Mouse (Mus musculus) forebrain, embryonic 15.5 days (tissue): ENCODE measurements at regions not wholly inside any gene's neighbourhood (a gene's known extent, or its start where the extent isn't known, plus 50 kb on each side); places are given as distances from the start of the nearest gene placed in this dataset.

Experiments used
- ATAC-seq: fragments of 200-750 bp; cut with Nextera tagmentation; replicated peaks from 2 replicates; pipeline ENCODE4 v1.8.0; 2017; ENCODE audit warnings: mild to moderate bottlenecking, moderate TSS enrichment, moderate library complexity
- H3K27ac ChIP-seq: fragments of 300-500 bp; sonication (generic); replicated peaks from 2 replicates; pipeline ENCODE4 v1.5.1; 2015; ENCODE audit warnings: mild to moderate bottlenecking, inconsistent platforms
- H3K27me3 ChIP-seq: fragments of 300-500 bp; sonication (generic); 2 replicates; pipeline ENCODE4 v1.6.1; 2015; ENCODE audit warnings: inconsistent platforms
- H3K36me3 ChIP-seq: fragments of 300-500 bp; sonication (generic); 2 replicates; pipeline ENCODE4 v1.6.1; 2015; ENCODE audit warnings: mild to moderate bottlenecking, inconsistent platforms
- H3K4me1 ChIP-seq: fragments of 300-500 bp; sonication (generic); 2 replicates; pipeline ENCODE4 v1.6.1; 2015; ENCODE audit warnings: inconsistent platforms
- H3K4me2 ChIP-seq: fragments of 300-500 bp; sonication (generic); replicated peaks from 2 replicates; pipeline ENCODE4 v1.6.1; 2015; ENCODE audit warnings: mild to moderate bottlenecking, inconsistent platforms
- H3K4me3 ChIP-seq: fragments of 300-500 bp; sonication (generic); 2 replicates; pipeline ENCODE4 v1.5.1; 2015; ENCODE audit warnings: mild to moderate bottlenecking, inconsistent platforms
- H3K9ac ChIP-seq: fragments of 300-500 bp; sonication (generic); replicated peaks from 2 replicates; pipeline ENCODE4 v1.6.1; 2015; ENCODE audit warnings: mild to moderate bottlenecking, inconsistent platforms
- H3K9me3 ChIP-seq: fragments of 300-500 bp; sonication (generic); 2 replicates; pipeline ENCODE4 v1.6.1; 2016; ENCODE audit warnings: inconsistent platforms
- WGBS: fragments of 180-500 bp; shearing (Covaris S2); methylation state at CpG from one replicate; pipeline ENCODE4 v1.1.7; 2015; ENCODE audit warnings: mixed read lengths; 5-methylcytosine and 5-hydroxymethylcytosine counted together

DNA sequence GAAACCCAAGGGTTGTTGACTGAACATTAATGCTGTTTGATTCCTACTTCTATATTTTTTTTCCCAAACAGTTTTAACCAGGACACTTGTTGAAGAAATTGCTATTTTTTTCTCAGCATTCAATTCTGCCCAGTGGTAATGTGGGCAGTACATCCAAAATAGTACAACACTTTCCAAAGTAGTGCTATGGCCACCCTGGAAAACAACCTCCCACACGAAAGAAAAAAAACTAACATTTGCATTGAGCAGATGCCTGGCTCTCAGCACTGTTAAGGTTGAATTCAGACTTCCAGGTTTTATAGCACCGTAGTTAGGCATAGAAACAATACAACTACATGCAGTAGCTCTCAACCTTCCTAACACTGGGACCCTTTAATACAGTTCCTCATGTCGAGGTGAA lies 167.1 kb upstream of the Nfe2l3 start:
- 79% methylated on average over 3 of the region's 3 CpGs for WGBS
- Histone ChIP-seq H3K27me3 (peaks cover 4% of the 10 kb centered on the region), H3K27ac (no peak overlapping the region), H3K9me3 (0 out of 2 replicates have a peak, but pooled peaks cover 4% of the 10 kb centered on the region), H3K4me3 (no peak overlapping the region), H3K4me1 (peaks cover 6% of the 10 kb centered on the region), H3K36me3 (no peaks in the 10 kb centered on the region), H3K4me2 (no peak overlapping the region), H3K9ac (no peak overlapping the region)
- ATAC-seq = no peak

DNA sequence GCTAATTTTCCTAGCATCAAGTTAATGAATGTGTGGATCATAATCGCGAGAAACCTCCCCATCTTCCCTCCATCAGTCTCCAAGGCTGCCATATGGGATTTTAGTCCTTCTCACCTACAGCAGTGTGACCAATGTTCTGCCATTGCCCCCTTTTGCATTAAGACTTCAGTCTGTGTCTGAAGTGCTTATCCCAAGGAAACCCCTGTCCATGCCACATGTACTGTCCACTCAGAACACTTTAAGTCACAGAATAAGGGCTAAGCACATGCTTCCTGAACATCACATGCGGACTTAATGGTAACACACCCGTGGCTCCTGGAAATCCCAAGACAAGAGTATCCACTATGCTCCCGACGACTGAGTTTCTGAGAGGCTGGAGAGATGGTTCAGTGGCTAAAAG lies 165.7 kb upstream of the Nfe2l3 start:
- no peak overlapping the region for H3K27ac ChIP-seq
- H3K9ac ChIP-seq = no peak overlapping the region
- 93% methylated on average over 6 of the region's 6 CpGs for WGBS
- H3K4me1 ChIP-seq = peaks cover 16% of the 10 kb centered on the region
- peaks cover 8% of the 10 kb centered on the region for H3K27me3 ChIP-seq
- no peaks in the 10 kb centered on the region for H3K36me3 ChIP-seq
- H3K9me3 ChIP-seq = no peaks in the 10 kb centered on the region
- no peak overlapping the region for H3K4me2 ChIP-seq
- H3K4me3 ChIP-seq = no peak overlapping the region
- ATAC-seq = no peak

DNA sequence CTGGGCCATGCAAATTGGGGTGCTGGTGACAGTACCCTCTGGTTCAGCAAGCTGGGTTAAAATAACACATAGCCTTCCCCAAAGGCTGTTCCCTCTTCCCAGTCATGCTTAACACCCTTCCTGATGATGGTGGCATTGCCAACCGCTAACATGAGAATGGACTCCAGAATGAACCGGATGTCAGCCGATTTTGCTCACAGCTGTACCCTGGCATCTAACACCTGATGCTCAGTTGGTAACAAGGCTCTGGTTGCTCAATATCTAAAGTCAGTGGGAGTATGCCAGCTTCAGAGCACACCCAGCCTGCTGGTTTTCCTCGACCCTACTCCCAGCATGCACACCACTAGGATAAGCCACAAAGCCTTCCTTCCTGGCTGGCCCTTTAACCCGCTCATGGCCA lies 164.6 kb upstream of the Nfe2l3 start:
- Histone ChIP-seq H3K27me3 (peaks cover 8% of the 10 kb centered on the region), H3K4me1 (peaks cover 16% of the 10 kb centered on the region), H3K4me3 (no peak overlapping the region), H3K36me3 (no peaks in the 10 kb centered on the region), H3K9me3 (no peaks in the 10 kb centered on the region), H3K9ac (no peak overlapping the region), H3K4me2 (no peak overlapping the region), H3K27ac (no peak overlapping the region)
- ATAC-seq = no peak
- 91% methylated on average over 5 of the region's 5 CpGs for WGBS

DNA sequence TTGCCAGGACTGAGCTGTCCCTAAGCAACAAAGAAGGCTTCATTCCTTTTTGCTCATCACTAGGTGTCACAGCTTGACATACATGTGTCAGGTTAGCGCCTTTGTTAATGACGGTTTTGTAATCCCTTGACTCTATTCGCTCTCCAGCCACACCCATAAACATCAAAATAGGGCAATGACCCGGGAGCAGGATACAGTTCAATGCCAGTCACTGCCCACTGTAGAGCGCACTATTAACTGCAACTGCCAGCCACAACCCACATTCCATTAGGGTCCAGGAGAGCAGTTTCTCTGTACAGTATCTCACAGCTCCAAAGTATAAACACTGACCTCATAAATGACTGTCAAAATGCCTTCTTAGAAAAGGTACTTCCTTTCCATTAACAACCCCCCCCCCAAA lies 163.5 kb upstream of the Nfe2l3 start:
- Histone ChIP-seq H3K4me3 (no peak overlapping the region), H3K36me3 (no peaks in the 10 kb centered on the region), H3K4me2 (no peak overlapping the region), H3K4me1 (peaks cover 16% of the 10 kb centered on the region), H3K27ac (no peak overlapping the region), H3K9me3 (no peaks in the 10 kb centered on the region), H3K27me3 (peaks cover 8% of the 10 kb centered on the region), H3K9ac (no peak overlapping the region)
- no peak for ATAC-seq
- WGBS = 80% methylated on average over 5 of the region's 5 CpGs

DNA sequence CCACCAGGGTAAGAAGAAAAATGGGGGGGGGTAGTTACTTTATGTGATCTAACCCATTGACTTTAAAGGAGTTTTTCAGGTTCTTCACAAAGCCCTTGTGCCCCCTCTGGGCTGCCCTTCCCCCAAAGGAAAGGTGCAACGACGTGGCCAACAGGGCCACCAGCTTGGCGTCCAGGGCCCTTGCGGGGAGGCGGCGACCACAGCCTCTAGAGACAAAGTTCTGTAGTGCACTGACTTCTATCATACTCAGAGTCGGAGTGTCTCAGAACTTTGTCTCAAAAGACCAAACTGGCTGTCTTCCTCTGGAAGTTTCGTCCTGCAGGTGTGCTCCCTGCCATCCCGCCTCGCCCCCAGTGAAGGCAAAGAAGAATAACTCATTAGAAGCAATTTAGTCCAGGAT lies 162.9 kb upstream of the Nfe2l3 start:
- Histone ChIP-seq H3K27me3 (peaks cover 8% of the 10 kb centered on the region), H3K4me1 (peaks cover 16% of the 10 kb centered on the region), H3K9me3 (no peaks in the 10 kb centered on the region), H3K36me3 (no peaks in the 10 kb centered on the region), H3K4me3 (peak overlapping the region; percentile 58; the same call in 1 of the 2 replicates), H3K4me2 (peak overlapping the region; percentile 96), H3K27ac (no peak overlapping the region), H3K9ac (no peak overlapping the region)
- 18% methylated on average over 10 of the region's 10 CpGs for WGBS
- ATAC-seq = no peak

DNA sequence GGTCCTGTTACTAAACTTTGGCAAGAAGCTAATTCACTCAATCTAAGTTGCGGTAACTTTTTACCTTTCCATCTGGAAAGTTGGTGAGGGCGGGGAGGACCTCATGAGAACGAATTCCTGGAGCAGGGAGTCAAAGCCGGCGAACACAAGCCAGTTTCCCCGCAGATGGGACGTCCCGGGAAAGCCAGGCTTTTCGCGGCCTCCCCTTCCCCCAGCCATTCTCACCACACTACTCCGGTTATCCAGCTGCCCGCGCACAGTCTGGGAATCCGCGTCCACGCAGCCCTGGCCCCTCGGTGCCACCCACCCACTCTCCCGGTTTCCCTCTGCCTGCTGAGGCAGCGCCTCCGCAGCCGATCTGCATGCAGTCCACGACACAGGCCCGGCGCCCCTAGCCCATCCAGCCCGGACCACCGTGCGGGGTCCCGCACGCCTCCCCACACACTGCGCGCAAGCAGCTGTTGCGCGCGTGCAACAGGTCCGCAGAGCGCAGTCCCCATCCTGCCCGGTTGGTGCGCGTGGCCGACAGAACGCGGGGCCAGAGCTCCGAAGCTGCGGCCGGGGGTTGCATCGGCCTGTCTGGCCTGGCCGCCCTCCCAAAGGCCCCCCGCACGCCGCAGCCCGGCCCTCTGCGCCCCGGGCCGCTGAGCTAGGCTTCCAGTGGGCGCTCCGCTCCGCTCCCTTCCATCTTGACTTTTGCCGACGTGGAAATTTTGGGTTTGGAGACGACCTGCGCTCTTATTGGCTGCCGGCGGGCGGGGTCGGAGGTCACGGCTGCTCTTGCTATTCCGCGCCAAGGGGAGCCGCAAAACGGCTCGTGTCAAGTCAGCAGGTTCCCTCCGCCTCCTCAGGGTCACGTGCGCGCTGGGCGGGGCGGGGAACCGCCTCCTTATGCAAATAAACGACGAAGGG lies 162.0 kb upstream of the Nfe2l3 start:
- H3K9me3 ChIP-seq = no peaks in the 10 kb centered on the region
- peak overlapping the region; percentile 58 for H3K4me3 ChIP-seq
- ATAC-seq = peak; percentile 91
- no peak overlapping the region for H3K27ac ChIP-seq
- under 1% methylated on average over 80 of the region's 80 CpGs for WGBS
- peaks cover 16% of the 10 kb centered on the region for H3K4me1 ChIP-seq
- no peaks in the 10 kb centered on the region for H3K36me3 ChIP-seq
- H3K4me2 ChIP-seq = peak overlapping the region; percentile 96
- H3K9ac ChIP-seq = peak overlapping the region; percentile 39
- H3K27me3 ChIP-seq = peaks cover 8% of the 10 kb centered on the region

DNA sequence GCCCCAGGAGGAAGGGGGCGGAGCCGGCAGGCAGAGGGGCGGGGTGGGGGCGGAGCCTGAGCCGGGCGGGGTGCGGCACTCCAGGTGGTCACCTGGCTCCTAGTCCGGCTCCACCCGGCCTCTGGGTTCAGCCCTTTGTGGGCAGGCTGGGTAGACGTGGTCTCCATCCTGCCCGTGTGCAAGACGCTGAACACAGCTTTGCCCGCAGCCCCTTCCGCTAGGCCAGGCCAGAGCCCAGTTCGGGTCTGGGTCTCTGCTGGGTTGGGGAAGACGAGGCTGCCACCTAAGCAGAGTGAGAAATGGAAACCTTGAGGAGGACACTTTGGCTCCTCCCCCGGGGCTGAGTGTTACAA lies 161.4 kb upstream of the Nfe2l3 start:
- WGBS = under 1% methylated on average over 17 of the region's 17 CpGs
- peak; percentile 79 for ATAC-seq
- H3K36me3 ChIP-seq = no peaks in the 10 kb centered on the region
- peak overlapping the region; percentile 58 for H3K4me3 ChIP-seq
- peaks cover 8% of the 10 kb centered on the region for H3K27me3 ChIP-seq
- H3K9me3 ChIP-seq = no peaks in the 10 kb centered on the region
- no peak overlapping the region for H3K27ac ChIP-seq
- H3K4me1 ChIP-seq = peaks cover 16% of the 10 kb centered on the region
- H3K4me2 ChIP-seq = peak overlapping the region; percentile 96
- H3K9ac ChIP-seq = peak overlapping the region; percentile 39

DNA sequence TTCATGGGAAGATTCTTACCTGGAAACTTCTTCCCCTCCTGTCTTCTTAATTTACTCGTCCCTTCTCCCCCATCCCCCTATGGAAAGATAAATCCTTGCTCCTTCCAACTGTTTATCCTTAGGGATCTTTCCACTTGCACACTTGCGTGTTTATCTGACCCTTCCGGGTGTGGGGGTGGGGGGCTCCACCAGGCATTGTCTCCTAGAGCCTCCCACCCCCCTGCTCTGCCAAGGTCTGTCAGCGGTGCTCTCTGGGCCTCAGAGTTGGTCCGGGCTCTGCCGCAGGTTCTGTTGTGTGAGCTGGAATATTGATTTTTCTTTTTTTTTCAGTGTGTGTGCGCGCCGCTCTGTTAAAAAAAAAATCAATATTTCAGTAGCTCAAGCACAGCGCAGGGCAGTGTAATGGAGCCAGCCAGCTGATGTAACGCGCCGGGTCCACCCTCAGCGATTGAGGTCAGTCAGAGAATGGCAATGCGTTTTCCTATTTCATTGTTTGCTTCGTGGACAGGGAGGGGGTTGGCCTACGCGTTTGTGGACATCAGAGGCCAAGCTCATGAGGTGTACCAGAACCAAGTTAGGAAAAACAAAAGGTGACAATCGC lies 160.2 kb upstream of the Nfe2l3 start:
- ATAC-seq = no peak

DNA sequence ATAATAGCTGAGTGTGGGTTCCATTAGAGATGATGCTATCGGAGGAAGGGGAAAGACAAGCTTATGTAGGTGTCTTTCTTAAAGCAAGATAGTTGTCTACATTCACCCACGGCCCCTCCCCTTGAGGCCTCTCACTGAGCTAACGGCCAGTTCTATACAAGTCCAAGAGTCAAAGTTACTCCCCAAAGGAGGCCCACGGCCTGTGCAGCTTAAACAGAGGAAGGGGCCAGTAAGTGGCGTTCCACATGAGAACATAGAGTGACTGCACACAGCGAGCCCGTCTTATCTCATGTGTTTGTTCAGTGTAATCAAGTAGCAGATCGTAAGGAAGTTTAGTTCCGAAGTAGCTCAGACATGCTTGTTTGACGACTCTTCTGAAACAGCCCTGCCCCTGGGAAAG lies 153.0 kb upstream of the Nfe2l3 start:
- Histone ChIP-seq H3K4me2 (no peak overlapping the region), H3K4me3 (no peak overlapping the region), H3K27ac (no peak overlapping the region), H3K9me3 (no peaks in the 10 kb centered on the region), H3K27me3 (no peaks in the 10 kb centered on the region), H3K9ac (no peak overlapping the region), H3K4me1 (no peaks in the 10 kb centered on the region), H3K36me3 (no peaks in the 10 kb centered on the region)
- ATAC-seq = no peak
- 85% methylated on average over 10 of the region's 10 CpGs for WGBS

More for the DNA sequence above, 160.2 kb upstream of the Nfe2l3 start:
- Histone ChIP-seq H3K36me3 (no peaks in the 10 kb centered on the region), H3K27ac (no peak overlapping the region), H3K4me3 (no peak overlapping the region), H3K4me1 (peaks cover 16% of the 10 kb centered on the region), H3K27me3 (peaks cover 8% of the 10 kb centered on the region), H3K9ac (no peak overlapping the region), H3K9me3 (no peaks in the 10 kb centered on the region), H3K4me2 (no peak overlapping the region)
- 87% methylated on average over 19 of the region's 19 CpGs for WGBS

DNA sequence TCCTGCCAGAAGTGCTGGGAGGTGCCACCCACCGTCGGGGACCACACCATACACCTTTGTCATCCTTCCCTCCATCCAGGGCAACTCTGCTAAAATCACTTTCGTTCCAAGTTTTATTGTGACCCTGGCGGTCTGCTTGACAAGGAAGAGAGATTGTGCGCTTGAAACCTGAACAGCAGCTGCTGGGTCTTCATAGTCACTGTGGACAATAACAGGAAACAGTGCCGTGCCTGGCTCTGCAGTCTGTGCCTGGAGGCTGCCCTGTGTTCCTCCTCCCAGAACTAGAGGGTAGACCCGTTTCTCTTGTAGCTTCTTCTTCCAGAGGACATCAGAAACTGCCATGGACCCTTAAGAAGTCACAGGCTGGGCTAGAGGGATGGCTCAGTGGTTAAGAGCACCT lies 152.2 kb upstream of the Nfe2l3 start:
- H3K4me2 ChIP-seq = no peak overlapping the region
- no peak for ATAC-seq
- no peak overlapping the region for H3K27ac ChIP-seq
- no peaks in the 10 kb centered on the region for H3K4me1 ChIP-seq
- H3K4me3 ChIP-seq = no peak overlapping the region
- no peaks in the 10 kb centered on the region for H3K9me3 ChIP-seq
- 80% methylated on average over 7 of the region's 7 CpGs for WGBS
- no peaks in the 10 kb centered on the region for H3K27me3 ChIP-seq
- no peaks in the 10 kb centered on the region for H3K36me3 ChIP-seq
- H3K9ac ChIP-seq = no peak overlapping the region

DNA sequence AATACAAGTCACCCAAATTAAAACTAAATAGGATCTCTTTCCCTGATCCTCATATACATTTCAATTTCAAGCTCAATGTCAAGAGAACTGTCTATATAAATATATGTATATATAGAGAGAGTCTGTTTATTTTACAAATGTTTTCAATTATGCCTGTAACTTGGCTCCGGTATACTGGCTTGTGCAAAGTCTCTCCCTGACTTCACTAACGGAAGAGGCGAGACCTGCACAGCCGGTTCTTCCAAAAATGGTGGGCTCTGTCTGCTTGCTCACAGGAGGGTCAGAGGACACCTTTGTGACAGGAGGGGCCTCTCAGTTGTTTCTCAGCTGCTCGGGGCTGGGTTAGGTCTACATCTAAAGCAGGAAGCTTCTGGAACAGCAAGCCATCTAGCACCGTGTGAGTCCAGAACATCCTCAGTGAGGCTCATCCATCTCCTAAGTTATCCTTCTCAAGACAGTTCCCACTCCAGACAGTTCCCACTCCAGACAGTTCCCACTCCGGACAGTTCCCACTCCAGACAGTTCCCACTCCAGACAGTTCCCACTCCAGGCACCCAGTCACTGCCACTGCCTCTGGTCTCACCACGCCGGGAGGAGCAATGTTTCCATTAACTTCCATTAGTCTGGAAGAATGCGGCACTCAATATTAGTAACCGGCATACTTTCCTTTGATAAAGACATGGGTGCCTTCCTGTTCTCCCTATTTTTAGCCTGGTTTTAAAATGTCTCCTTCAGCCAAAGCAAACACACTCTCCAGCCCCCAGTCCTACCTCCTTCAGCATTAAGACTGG lies 148.4 kb upstream of the Nfe2l3 start:
- 0 out of 2 replicates have a peak, but pooled peaks cover 2% of the 10 kb centered on the region for H3K4me1 ChIP-seq
- no peaks in the 10 kb centered on the region for H3K27me3 ChIP-seq
- H3K36me3 ChIP-seq = no peaks in the 10 kb centered on the region
- no peak overlapping the region for H3K4me2 ChIP-seq
- no peak overlapping the region for H3K9ac ChIP-seq
- H3K4me3 ChIP-seq = no peak overlapping the region
- no peak for ATAC-seq
- no peaks in the 10 kb centered on the region for H3K9me3 ChIP-seq
- no peak overlapping the region for H3K27ac ChIP-seq
- WGBS = 88% methylated on average over 11 of the region's 11 CpGs

DNA sequence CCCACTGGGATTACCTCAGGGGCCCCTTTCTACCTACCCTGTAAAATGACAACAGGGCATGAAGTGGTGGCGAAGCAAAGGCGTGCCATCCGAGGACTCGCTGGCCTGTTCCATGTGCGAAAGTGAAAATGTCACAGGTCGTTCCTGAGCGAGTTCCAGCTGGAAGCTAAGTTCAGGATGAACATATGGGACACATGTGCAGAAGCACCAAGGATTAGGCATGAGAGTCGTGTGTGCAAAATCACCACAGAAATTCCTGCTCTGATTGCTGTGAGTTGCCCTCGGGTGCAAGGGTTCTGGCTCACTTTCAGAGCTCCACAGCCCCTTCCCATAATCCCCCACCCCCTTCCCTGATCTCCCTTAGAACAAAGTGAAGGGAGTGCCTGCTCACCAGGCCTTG lies 147.6 kb upstream of the Nfe2l3 start:
- no peak overlapping the region for H3K4me3 ChIP-seq
- no peak overlapping the region for H3K4me2 ChIP-seq
- H3K27me3 ChIP-seq = no peaks in the 10 kb centered on the region
- WGBS = 77% methylated on average over 9 of the region's 9 CpGs
- H3K9me3 ChIP-seq = no peaks in the 10 kb centered on the region
- ATAC-seq = no peak
- H3K27ac ChIP-seq = no peak overlapping the region
- H3K4me1 ChIP-seq = 0 out of 2 replicates have a peak, but pooled peaks cover 6% of the 10 kb centered on the region
- H3K36me3 ChIP-seq = no peaks in the 10 kb centered on the region
- H3K9ac ChIP-seq = no peak overlapping the region
